Mouse (Mus musculus): ENCODE measurements at regions not wholly inside any gene's neighbourhood (a gene's known extent, or its start where the extent isn't known, plus 50 kb on each side); places are given as distances from the start of the nearest gene placed in this dataset.

- no peak for TF ChIP-seq EP300 (IDR thresholded peaks at IDR 0.05; ENCODE audit: low read depth)
- TF ChIP-seq CTCF (IDR thresholded peaks at IDR 0.05; ENCODE audit: low read depth), result no peak
- H3K4me3 ChIP-seq (ENCODE audit: insufficient read depth in 1 of 2, low read depth in 2 of 2, low read length in 2 of 2), result no peak overlapping the region
Measured at GRCm38 (mm10) chr7:121332532-121332931, 59.1 kb upstream of the Hs3st2 start.

DNA sequence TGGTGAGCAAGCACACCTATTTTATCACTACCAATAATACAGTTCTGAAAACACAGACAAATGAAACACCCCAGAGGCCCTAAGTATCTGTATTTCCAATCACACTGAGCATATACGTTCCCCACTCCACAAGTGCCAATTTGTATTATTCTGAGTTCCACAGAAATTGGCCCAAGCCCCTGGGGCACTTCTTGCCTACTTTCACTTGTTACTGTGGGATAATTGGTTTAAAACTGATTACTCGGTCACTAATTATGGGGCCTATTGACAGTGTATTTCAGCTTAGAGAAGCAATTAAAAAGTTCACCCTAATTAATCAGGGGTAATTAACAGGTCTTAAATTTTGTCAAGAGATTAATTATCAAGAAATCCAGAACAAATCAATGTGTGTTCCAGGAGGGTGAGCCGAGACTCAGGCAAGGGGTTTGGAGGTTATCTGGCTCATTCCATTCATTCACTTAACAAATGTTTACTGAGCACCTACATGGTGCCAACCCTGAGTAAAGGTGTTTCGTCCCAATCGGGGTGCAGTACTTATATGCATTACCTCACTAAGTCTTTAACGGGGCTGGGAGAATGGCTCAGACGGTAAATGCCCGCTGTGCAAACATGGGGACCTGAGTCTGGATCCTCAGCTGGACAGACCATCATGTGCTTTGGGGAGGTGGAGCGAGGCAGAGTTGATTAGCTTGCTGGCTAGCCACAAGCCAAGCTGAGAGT, 56.1 kb upstream of the Hs3st2 start:
- WGBS (ENCODE audit: insufficient replicate concordance), result 61% methylated on average over 9 of the region's 9 CpGs
- Histone ChIP-seq H3K9me3 (ENCODE audit: control insufficient read depth, low read length) (no peaks in the 10 kb centered on the region), H3K36me3 (replicated peaks; ENCODE audit: control insufficient read depth, insufficient read depth, low read depth) (no peaks in the 10 kb centered on the region), H3K4me1 (replicated peaks; ENCODE audit: control insufficient read depth in 2 of 2, insufficient read depth in 2 of 2, low read length in 1 of 2) (no peaks in the 10 kb centered on the region), H3K4me2 (ENCODE audit: low read depth) (no peak overlapping the region), H3K27ac (no peak overlapping the region), H3K4me3 (ENCODE audit: insufficient read depth in 1 of 2, low read depth in 2 of 2, low read length in 2 of 2) (no peak overlapping the region), H3K27me3 (ENCODE audit: control insufficient read depth, insufficient read depth, low read length) (no peaks in the 10 kb centered on the region), H3K9ac (replicated peaks) (no peak overlapping the region)
- TF ChIP-seq EP300 (IDR thresholded peaks at IDR 0.05; ENCODE audit: low read depth), result no peak
- no peak for TF ChIP-seq CTCF (IDR thresholded peaks at IDR 0.05; ENCODE audit: low read depth)
- no peak for DNase-seq (ENCODE audit: low read depth in 3 of 3, low spot score in 3 of 3)
- ATAC-seq (ENCODE audit: insufficient read depth), result no peak

More at GRCm38 (mm10) chr7:121332532-121332931, 59.1 kb upstream of the Hs3st2 start:
- no peak for DNase-seq (ENCODE audit: low read depth in 3 of 3, low spot score in 3 of 3)
- Histone ChIP-seq H3K36me3 (replicated peaks; ENCODE audit: control insufficient read depth, insufficient read depth, low read depth) (no peaks in the 10 kb centered on the region), H3K9me3 (ENCODE audit: control insufficient read depth, low read length) (no peaks in the 10 kb centered on the region), H3K4me2 (ENCODE audit: low read depth) (no peak overlapping the region), H3K4me1 (replicated peaks; ENCODE audit: control insufficient read depth in 2 of 2, insufficient read depth in 2 of 2, low read length in 1 of 2) (no peaks in the 10 kb centered on the region), H3K27ac (no peak overlapping the region), H3K9ac (replicated peaks) (no peak overlapping the region), H3K27me3 (ENCODE audit: control insufficient read depth, insufficient read depth, low read length) (no peaks in the 10 kb centered on the region)
- 41% methylated on average over 2 of the region's 2 CpGs for WGBS (ENCODE audit: insufficient replicate concordance)
- no peak for ATAC-seq (ENCODE audit: insufficient read depth)

DNA sequence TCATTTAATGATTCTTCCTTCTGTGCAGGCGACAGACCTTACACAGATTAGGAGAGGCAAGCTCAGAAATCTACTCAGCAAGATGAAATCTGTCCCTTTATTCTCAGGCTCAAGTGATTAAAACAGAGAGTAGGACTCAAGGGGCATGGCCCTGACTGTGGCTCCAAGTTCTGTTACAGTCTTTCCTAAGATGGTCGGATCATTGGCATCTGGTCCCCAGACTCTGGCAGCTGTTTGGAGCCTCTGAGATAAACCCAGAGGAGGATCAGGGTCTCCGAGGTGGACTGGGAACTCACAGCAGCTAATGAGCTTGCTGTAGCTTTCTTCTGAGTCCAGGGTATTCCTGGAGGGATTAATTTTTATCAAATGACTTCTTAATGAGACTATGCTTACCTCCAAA, 51.7 kb upstream of the Hs3st2 start:
- Histone ChIP-seq H3K4me3 (ENCODE audit: insufficient read depth in 1 of 2, low read depth in 2 of 2, low read length in 2 of 2) (no peak overlapping the region), H3K4me2 (ENCODE audit: low read depth) (no peak overlapping the region), H3K9me3 (ENCODE audit: control insufficient read depth, low read length) (no peaks in the 10 kb centered on the region), H3K36me3 (replicated peaks; ENCODE audit: control insufficient read depth, insufficient read depth, low read depth) (no peaks in the 10 kb centered on the region), H3K27ac (no peak overlapping the region), H3K9ac (replicated peaks) (no peak overlapping the region), H3K27me3 (ENCODE audit: control insufficient read depth, insufficient read depth, low read length) (no peaks in the 10 kb centered on the region), H3K4me1 (replicated peaks; ENCODE audit: control insufficient read depth in 2 of 2, insufficient read depth in 2 of 2, low read length in 1 of 2) (no peaks in the 10 kb centered on the region)
- DNase-seq (ENCODE audit: low read depth in 3 of 3, low spot score in 3 of 3), result no peak
- WGBS (ENCODE audit: insufficient replicate concordance), result 39% methylated on average over 3 of the region's 3 CpGs
- no peak for ATAC-seq (ENCODE audit: insufficient read depth)
- no peak for TF ChIP-seq CTCF (IDR thresholded peaks at IDR 0.05; ENCODE audit: low read depth)
- TF ChIP-seq EP300 (IDR thresholded peaks at IDR 0.05; ENCODE audit: low read depth), result no peak
